Mouse (Mus musculus): ENCODE results near the gene Olfr1145.

Gene Olfr1145

GRCm38 (mm10) chr2:87809522-87809921 is at the start of gene Olfr1145:
TSS of gene Olfr1145 (plus strand) at chr2:87809822.
- DNase-seq (ENCODE audit: low read depth, low spot score): no peak

- no peak for DNase-seq (ENCODE audit: low read depth, low spot score)
Measured at GRCm38 (mm10) chr2:87776143-87776542, 33.5 kb upstream of the Olfr1145 start.

GRCm38 (mm10) chr2:87779183-87779582 is 30.4 kb upstream of the Olfr1145 start, which contains the start of gene Olfr152:
TSS of gene Olfr152 (plus strand) at chr2:87779483.
- DNase-seq (ENCODE audit: low read depth, low spot score): no peak

- no peak for DNase-seq (ENCODE audit: low read depth, low spot score)
Measured at GRCm38 (mm10) chr2:87800292-87800691, 9.3 kb upstream of the Olfr1145 start, which contains the start of gene Olfr1143. TSS of gene Olfr1143 (plus strand) at chr2:87800592.

- no peak for DNase-seq (ENCODE audit: low read depth, low spot score)
Measured at GRCm38 (mm10) chr2:87830233-87830632, 20.6 kb downstream of the Olfr1145 start, which contains the start of gene Olfr1148. TSS of gene Olfr1148 (plus strand) at chr2:87830533.

GRCm38 (mm10) chr2:87843693-87844092 is 34.1 kb downstream of the Olfr1145 start, which contains the start of gene Olfr1150-ps1:
TSS of gene Olfr1150-ps1 (plus strand) at chr2:87843993.
- DNase-seq (ENCODE audit: low read depth, low spot score): no peak

- DNase-seq (ENCODE audit: low read depth, low spot score): no peak
Measured at GRCm38 (mm10) chr2:87855562-87855961, 45.9 kb downstream of the Olfr1145 start, which contains the start of gene Olfr1151. TSS of gene Olfr1151 (plus strand) at chr2:87855862.
